Mouse (Mus musculus): ENCODE results near the gene Secisbp2l. TPM values are rescaled to one million over a fixed set of nuclear protein-coding genes. Genes with fewer than 3 reads are reported as not detected.

Gene Secisbp2l
- polyA plus RNA-seq (2012; ENCODE audit: insufficient read depth, insufficient read length, missing spikeins) = 57.0 and 59.0 TPM in 2 replicates

- Histone ChIP-seq H3K27ac (ENCODE audit: insufficient read depth, low read depth, low read length) (peak within 1 kb of the TSS; percentile 63), H3K4me1 (ENCODE audit: control insufficient read depth, insufficient read depth, low read length) (peaks cover 14% of the 10 kb centered on the region), H3K4me3 (ENCODE audit: insufficient read depth, low read length) (peak within 1 kb of the TSS; percentile 82)
- TF ChIP-seq POLR2A (IDR thresholded peaks at IDR 0.05; ENCODE audit: borderline replicate concordance, low read depth, low read length) (no peak), CTCF (IDR thresholded peaks at IDR 0.05; ENCODE audit: low read depth, low read length) (no peak)
Observed at GRCm38 (mm10) chr2:125782719-125783109, at the start of gene Secisbp2l. Gene Secisbp2l (minus strand): TSS chr2:125782870.

DNA sequence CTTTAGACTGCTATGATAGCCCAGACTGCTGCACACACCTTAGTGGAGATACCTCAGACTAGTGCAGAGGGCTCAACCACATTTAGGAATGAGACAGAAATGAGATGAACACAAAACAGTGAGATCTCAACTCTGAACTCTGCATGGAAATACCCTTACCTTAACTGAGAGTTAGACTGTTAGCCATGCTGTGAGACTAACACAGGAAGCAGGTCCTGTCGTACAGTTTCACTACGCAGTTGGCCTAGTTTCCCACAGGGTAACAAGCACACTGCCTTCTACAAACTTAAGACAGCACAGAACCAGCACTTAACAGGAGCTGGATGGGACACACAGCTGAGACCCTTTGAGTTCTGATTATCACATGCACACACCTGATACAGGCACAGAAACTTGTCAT is 47.3 kb upstream of the Secisbp2l start:
- Histone ChIP-seq H3K4me1 (ENCODE audit: control insufficient read depth, insufficient read depth, low read length) (no peaks in the 10 kb centered on the region), H3K4me3 (ENCODE audit: insufficient read depth, low read length) (no peak overlapping the region), H3K27ac (ENCODE audit: insufficient read depth, low read depth, low read length) (no peak overlapping the region)
- no peak for TF ChIP-seq POLR2A (IDR thresholded peaks at IDR 0.05; ENCODE audit: borderline replicate concordance, low read depth, low read length)
- TF ChIP-seq CTCF (IDR thresholded peaks at IDR 0.05; ENCODE audit: low read depth, low read length) = no peak

DNA sequence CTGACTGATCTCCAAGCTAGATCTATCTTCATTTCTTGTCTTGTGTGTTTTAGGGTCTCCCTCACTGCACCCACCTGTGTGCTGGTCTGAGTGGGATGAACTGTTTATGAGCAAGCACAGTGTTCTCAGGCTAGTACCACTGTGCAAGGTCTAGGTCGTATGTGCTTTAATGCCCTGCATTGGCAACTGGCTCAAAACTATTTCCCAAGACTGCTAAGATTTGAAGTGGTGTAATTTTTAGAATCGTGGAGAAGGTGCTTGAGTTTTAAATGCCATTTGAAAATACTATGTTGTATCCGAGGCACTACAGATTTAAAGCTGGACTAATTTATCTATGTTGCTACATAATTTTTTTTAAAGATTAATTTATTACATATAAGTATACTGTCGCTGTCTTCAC is 45.2 kb upstream of the Secisbp2l start:
- H3K27ac ChIP-seq (ENCODE audit: insufficient read depth, low read depth, low read length) = no peak overlapping the region
- H3K4me1 ChIP-seq (ENCODE audit: control insufficient read depth, insufficient read depth, low read length) = no peaks in the 10 kb centered on the region
- H3K4me3 ChIP-seq (ENCODE audit: insufficient read depth, low read length) = no peak overlapping the region
- TF ChIP-seq CTCF (IDR thresholded peaks at IDR 0.05; ENCODE audit: low read depth, low read length) (no peak), POLR2A (IDR thresholded peaks at IDR 0.05; ENCODE audit: borderline replicate concordance, low read depth, low read length) (no peak)

DNA sequence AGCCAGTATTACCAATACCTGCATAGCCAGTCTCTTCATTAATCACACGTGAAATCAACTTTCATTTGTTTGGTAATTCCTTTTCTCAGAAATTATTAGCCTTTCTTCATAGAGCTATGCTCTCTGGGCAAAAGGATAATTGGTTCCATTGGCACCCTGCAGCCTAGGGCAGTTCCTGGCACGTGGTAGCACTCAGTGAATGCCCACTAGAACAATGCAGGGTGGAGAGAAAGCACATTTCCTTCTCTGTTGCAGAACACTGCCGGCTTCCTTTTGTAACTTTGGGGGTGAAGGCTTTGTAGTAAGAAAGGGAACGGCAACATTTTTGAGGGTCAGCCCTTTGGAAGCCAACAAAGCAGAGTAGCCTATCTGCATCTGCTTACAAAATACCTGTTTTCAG is 43.5 kb upstream of the Secisbp2l start:
- Histone ChIP-seq H3K27ac (ENCODE audit: insufficient read depth, low read depth, low read length) (no peak overlapping the region), H3K4me1 (ENCODE audit: control insufficient read depth, insufficient read depth, low read length) (no peaks in the 10 kb centered on the region), H3K4me3 (ENCODE audit: insufficient read depth, low read length) (no peak overlapping the region)
- no peak for TF ChIP-seq POLR2A (IDR thresholded peaks at IDR 0.05; ENCODE audit: borderline replicate concordance, low read depth, low read length)
- TF ChIP-seq CTCF (IDR thresholded peaks at IDR 0.05; ENCODE audit: low read depth, low read length) = no peak

- Histone ChIP-seq H3K4me3 (ENCODE audit: insufficient read depth, low read length) (no peak overlapping the region), H3K27ac (ENCODE audit: insufficient read depth, low read depth, low read length) (no peak overlapping the region), H3K4me1 (ENCODE audit: control insufficient read depth, insufficient read depth, low read length) (no peaks in the 10 kb centered on the region)
- no peak for TF ChIP-seq CTCF (IDR thresholded peaks at IDR 0.05; ENCODE audit: low read depth, low read length)
- TF ChIP-seq POLR2A (IDR thresholded peaks at IDR 0.05; ENCODE audit: borderline replicate concordance, low read depth, low read length) = no peak
Observed at GRCm38 (mm10) chr2:125820397-125820796, 37.7 kb upstream of the Secisbp2l start.

DNA sequence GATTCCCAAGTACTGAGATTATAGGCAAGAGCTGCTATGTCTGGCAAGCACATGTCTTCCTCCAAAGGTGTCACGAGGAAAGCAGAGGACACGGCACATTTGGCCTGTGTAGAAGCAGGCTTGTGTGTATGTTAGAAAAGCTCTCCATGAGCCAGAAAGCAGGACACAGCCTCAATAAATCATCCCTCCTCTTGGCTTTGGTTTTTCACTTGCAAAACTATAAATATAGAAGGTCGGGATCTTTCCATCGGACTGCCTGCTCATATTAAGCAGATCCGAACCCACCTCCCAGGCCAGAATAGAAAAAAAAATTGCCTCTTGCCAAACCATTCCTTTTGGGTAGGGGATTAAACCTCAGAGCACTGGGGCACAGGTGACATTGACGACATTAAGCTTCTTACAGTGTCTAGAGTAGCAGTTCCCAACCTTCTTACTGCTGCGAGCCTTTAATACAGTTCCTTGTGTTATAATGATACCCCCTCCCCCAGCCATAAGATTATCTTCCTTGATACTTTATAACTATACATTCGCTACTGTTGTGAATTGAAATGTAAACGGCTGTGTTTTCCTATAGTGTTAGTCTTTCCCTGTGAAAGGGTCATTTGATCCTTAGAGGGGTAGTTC is 31.4 kb upstream of the Secisbp2l start:
- no peak for TF ChIP-seq CTCF (IDR thresholded peaks at IDR 0.05; ENCODE audit: low read depth, low read length)
- no peaks in the 10 kb centered on the region for H3K4me1 ChIP-seq (ENCODE audit: control insufficient read depth, insufficient read depth, low read length)

DNA sequence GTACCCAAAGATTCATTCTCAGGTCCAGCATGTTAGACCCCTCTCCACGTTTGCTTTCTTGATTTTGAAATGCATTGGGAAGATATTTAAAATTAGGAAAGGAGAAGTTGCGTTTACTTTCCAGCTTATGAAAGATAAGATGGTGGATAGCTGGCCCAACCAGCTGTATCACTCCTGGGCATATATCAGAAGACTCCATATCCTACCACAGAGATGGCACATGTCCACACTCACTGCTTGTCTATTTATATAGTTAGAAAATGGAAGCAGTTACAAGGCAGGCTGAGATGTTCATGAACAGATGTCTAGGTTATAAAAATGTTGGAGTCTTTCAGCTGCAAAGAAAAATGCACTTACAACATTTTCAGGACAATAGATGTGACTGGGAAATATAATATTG is 28.7 kb upstream of the Secisbp2l start:
- Histone ChIP-seq H3K27ac (ENCODE audit: insufficient read depth, low read depth, low read length) (no peak overlapping the region), H3K4me3 (ENCODE audit: insufficient read depth, low read length) (no peak overlapping the region), H3K4me1 (ENCODE audit: control insufficient read depth, insufficient read depth, low read length) (no peaks in the 10 kb centered on the region)
- TF ChIP-seq CTCF (IDR thresholded peaks at IDR 0.05; ENCODE audit: low read depth, low read length) = no peak
- TF ChIP-seq POLR2A (IDR thresholded peaks at IDR 0.05; ENCODE audit: borderline replicate concordance, low read depth, low read length) = no peak

More for the DNA sequence above, 31.4 kb upstream of the Secisbp2l start:
- Histone ChIP-seq H3K4me3 (ENCODE audit: insufficient read depth, low read length) (no peak overlapping the region), H3K27ac (ENCODE audit: insufficient read depth, low read depth, low read length) (no peak overlapping the region)

DNA sequence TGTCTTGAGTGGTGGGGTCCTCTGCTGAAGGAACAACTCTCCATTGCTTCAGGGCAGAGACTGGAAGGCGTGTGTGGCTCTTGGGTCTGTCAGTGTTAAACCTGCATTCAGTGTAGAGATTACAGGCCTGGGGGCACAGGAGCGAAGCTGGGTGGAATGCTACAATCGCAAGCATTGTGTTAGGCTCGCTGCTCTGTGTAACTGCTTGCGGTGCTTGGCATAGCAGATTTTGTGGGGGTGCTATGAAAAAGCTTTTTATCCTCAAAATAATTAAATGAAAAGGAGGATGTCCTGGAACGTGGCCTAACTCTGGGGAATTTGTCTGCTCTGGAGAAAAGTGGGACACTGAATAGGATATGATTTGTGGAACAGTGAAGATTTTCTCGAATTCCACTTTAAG is 26.9 kb upstream of the Secisbp2l start:
- TF ChIP-seq POLR2A (IDR thresholded peaks at IDR 0.05; ENCODE audit: borderline replicate concordance, low read depth, low read length) = no peak
- TF ChIP-seq CTCF (IDR thresholded peaks at IDR 0.05; ENCODE audit: low read depth, low read length) = no peak
- Histone ChIP-seq H3K27ac (ENCODE audit: insufficient read depth, low read depth, low read length) (no peak overlapping the region), H3K4me1 (ENCODE audit: control insufficient read depth, insufficient read depth, low read length) (no peaks in the 10 kb centered on the region), H3K4me3 (ENCODE audit: insufficient read depth, low read length) (no peak overlapping the region)

DNA sequence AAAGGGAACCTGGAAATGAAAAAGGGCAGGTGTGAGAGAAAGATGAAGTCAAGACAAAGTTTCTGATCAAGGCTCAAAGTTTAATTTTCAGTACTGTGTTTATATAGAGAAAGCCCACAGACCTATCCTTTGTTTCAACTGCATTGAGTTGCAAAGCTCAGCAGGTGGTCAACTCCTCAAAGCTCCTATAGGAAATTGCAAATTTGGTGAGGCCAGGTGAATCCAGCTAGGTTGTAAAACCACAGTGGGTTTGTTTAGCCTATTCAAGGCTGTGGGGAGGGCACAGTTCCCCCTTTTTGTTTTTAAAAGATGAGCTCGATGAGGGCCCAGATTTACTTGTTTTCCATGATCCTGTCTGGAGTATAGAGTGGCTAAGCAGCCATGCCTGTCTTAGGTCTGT is 23.2 kb upstream of the Secisbp2l start:
- TF ChIP-seq POLR2A (IDR thresholded peaks at IDR 0.05; ENCODE audit: borderline replicate concordance, low read depth, low read length) (no peak), CTCF (IDR thresholded peaks at IDR 0.05; ENCODE audit: low read depth, low read length) (no peak)
- no peaks in the 10 kb centered on the region for H3K4me1 ChIP-seq (ENCODE audit: control insufficient read depth, insufficient read depth, low read length)
- H3K4me3 ChIP-seq (ENCODE audit: insufficient read depth, low read length) = no peak overlapping the region
- no peak overlapping the region for H3K27ac ChIP-seq (ENCODE audit: insufficient read depth, low read depth, low read length)

- no peak overlapping the region for H3K27ac ChIP-seq (ENCODE audit: insufficient read depth, low read depth, low read length)
- no peak for TF ChIP-seq POLR2A (IDR thresholded peaks at IDR 0.05; ENCODE audit: borderline replicate concordance, low read depth, low read length)
- TF ChIP-seq CTCF (IDR thresholded peaks at IDR 0.05; ENCODE audit: low read depth, low read length) = no peak
Observed at GRCm38 (mm10) chr2:125801947-125802346, 19.3 kb upstream of the Secisbp2l start.

More at GRCm38 (mm10) chr2:125801947-125802346, 19.3 kb upstream of the Secisbp2l start:
- Histone ChIP-seq H3K4me3 (ENCODE audit: insufficient read depth, low read length) (no peak overlapping the region), H3K4me1 (ENCODE audit: control insufficient read depth, insufficient read depth, low read length) (peaks cover 8% of the 10 kb centered on the region)
